Mouse (Mus musculus): ENCODE measurements around the gene Tanc1.

GRCm38 (mm10) chr2:59618996-59619395 is 7.2 kb downstream of the Tanc1 start:
- TF ChIP-seq TAL1 (IDR thresholded peaks at IDR 0.05; ENCODE audit: low read length) (no peak), GATA1 (IDR thresholded peaks at IDR 0.05; ENCODE audit: low read length) (no peak)
